Mouse (Mus musculus) thymus, adult 2 months (tissue): Measurements from ENCODE around the gene Prmt3. TPM values are rescaled to one million over a fixed set of nuclear protein-coding genes. Genes with fewer than 3 reads are reported as not detected.

ENCODE experiments used
- DNase-seq: peaks from one replicate; pipeline ENCODE4 v3.0.0; 2021
- H3K27ac ChIP-seq: fragments of 200-500 bp; 2 replicates; pipeline ENCODE4 v1.5.1; 2012; ENCODE audit warnings: low read length, control low read depth; ENCODE audit not compliant: control insufficient read depth, insufficient read depth
- H3K27me3 ChIP-seq: fragments of 200-500 bp; 2 replicates; pipeline ENCODE4 v1.6.1; 2012; ENCODE audit warnings: mild to moderate bottlenecking, low read length, moderate library complexity, mixed read lengths; ENCODE audit not compliant: control insufficient read depth, insufficient read depth
- H3K36me3 ChIP-seq: fragments of 200-500 bp; 2 replicates; pipeline ENCODE4 v1.6.1; 2012; ENCODE audit warnings: mild to moderate bottlenecking, low read length, moderate library complexity; ENCODE audit not compliant: control insufficient read depth, insufficient read depth
- H3K4me1 ChIP-seq: fragments of 200-500 bp; replicated peaks from 2 replicates; pipeline ENCODE4 v1.6.1; 2012; ENCODE audit warnings: low read length; ENCODE audit not compliant: control insufficient read depth, insufficient read depth
- H3K4me3 ChIP-seq: fragments of 200-500 bp; 2 replicates; pipeline ENCODE4 v1.5.1; 2012; ENCODE audit warnings: mild to moderate bottlenecking, low read length, control low read depth, moderate library complexity; ENCODE audit not compliant: control insufficient read depth, insufficient read depth
- CTCF ChIP-seq: fragments of 200-500 bp; IDR thresholded peaks from 2 replicates; pipeline ENCODE4 v1.5.1; 2012; ENCODE audit warnings: mild to moderate bottlenecking, control low read depth, low read length, moderate library complexity, borderline replicate concordance; ENCODE audit not compliant: control insufficient read depth, poor library complexity, insufficient read depth; ENCODE audit errors: extremely low read depth
- POLR2A ChIP-seq: fragments of 200-500 bp; IDR thresholded peaks from 2 replicates; pipeline ENCODE4 v1.6.1; 2012; ENCODE audit warnings: mild to moderate bottlenecking, low read length, control low read depth, moderate library complexity; ENCODE audit not compliant: control insufficient read depth, poor library complexity, insufficient read depth; ENCODE audit errors: extremely low read depth
- WGBS: fragments of 180-500 bp; shearing (Covaris S2); methylation state at CpG from one replicate; pipeline ENCODE4 v1.1.7; 2018; 5-methylcytosine and 5-hydroxymethylcytosine counted together
- polyA plus RNA-seq: library from polyadenylated mRNA; depleted of rRNA; stranded (reverse); fragments of >200 nt; gene quantifications from 2 replicates; pipeline ENCODE4 v1.2.3, GENCODE M21; 2012; rRNA removed

Gene Prmt3
- polyA plus RNA-seq, result 35.0 and 62.8 TPM in 2 replicates

DNA sequence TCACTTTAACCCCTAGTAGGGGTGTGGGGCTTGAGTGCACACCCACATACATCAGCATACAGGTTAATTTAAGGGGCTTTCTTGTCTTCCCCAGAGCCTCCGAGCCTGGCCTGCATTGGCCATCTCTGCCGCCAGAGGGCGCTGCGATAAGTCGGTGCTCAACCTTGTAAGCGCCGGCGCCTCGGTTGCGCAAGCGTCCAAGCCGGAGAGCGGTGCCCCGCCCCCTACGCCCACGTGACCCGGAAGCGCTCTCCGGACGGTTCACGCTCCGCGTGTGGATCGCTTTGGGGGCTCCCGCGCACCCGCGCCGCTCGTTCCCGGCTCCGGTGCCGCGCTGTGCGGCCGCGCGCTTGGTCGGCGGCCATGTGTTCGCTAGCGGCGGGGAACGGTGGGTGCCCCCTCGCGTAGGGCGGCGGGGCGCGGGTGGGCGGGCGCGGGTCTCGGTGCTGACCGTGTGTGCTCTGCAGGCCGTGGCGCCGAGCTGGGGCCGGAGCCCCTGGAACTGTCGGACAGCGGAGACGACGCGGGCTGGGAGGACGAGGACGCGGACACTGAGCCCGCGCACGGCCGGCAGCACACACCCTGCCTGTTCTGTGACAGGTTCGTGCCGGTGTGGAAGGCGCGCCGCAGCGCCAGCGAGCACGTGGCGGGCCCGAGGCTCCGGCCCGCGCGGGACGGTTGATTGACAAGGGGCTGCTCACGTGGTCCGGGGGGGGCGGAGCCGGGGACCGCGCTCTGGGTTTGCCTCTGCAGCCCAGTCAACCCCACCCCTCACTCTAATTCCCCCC, at the start of gene Prmt3:
TSS of gene Prmt3 (plus strand) at position 233 of the 788 bp plus-strand sequence.
- Histone ChIP-seq H3K4me3 (peak within 1 kb of the TSS; percentile 69), H3K27ac (no peak within 1 kb of the TSS), H3K4me1 (peaks cover 5% of the 10 kb centered on the region), H3K36me3 (peaks cover under 1% of the 10 kb centered on the region; the same call in 1 of the 2 replicates), H3K27me3 (no peaks in the 10 kb centered on the region)
- TF ChIP-seq CTCF, result peak; percentile 98
- no peak for TF ChIP-seq POLR2A
- under 1% methylated on average over 82 of the region's 92 CpGs for WGBS
- peak; percentile 99 for DNase-seq

DNA sequence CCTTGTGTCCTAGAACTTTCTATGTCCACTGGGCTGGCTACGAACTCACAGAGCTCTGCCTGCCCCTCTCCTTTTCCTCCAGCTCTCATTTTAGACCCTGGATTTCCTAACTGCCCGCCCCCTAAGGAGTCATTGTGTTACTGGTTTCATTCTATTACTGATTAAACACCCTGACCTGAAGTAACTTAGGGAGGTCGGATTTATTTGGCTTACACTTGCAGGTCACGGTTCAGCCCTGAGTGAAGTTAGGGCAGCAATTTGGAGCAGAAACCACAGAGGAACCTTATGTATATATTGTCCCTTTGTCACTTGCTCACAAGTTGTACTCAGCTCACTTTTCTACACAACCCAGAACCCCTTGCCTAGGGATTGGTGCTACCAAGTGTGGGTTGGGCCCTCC, 43.8 kb upstream of the Prmt3 start:
- no peak for TF ChIP-seq POLR2A
- DNase-seq, result no peak
- no peaks in the 10 kb centered on the region for H3K27me3 ChIP-seq
- no peak overlapping the region for H3K4me3 ChIP-seq
- no peaks in the 10 kb centered on the region for H3K4me1 ChIP-seq
- H3K36me3 ChIP-seq, result no peaks in the 10 kb centered on the region
- no peak overlapping the region for H3K27ac ChIP-seq
- WGBS, result 87% methylated on average over 4 of the region's 4 CpGs

DNA sequence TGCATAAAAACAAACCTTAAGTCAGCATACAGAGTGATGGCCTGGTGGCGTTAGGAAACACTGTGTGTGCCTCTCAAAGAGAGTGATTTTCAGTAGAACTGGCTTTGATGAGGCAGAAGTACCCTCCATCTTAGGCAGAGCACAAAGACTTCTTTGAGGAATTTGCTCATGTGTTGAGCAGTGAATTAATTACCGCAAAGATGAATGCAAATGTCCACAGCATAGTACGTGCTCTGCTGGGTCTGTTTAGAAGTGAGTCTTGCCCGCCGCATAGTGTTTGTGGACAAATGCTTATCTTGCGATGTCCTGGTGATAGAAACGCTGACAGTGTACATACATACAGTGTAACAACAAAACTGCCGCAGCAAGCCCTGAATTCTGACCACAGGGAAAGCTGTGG, 38.7 kb upstream of the Prmt3 start:
- no peaks in the 10 kb centered on the region for H3K27me3 ChIP-seq
- H3K36me3 ChIP-seq, result no peaks in the 10 kb centered on the region
- TF ChIP-seq CTCF (no peak), POLR2A (no peak)
- H3K4me1 ChIP-seq, result peaks cover 6% of the 10 kb centered on the region; the same call in 1 of the 2 replicates
- no peak overlapping the region for H3K4me3 ChIP-seq
- DNase-seq, result no peak
- WGBS, result 93% methylated on average over 8 of the region's 8 CpGs
- H3K27ac ChIP-seq, result no peak overlapping the region

DNA sequence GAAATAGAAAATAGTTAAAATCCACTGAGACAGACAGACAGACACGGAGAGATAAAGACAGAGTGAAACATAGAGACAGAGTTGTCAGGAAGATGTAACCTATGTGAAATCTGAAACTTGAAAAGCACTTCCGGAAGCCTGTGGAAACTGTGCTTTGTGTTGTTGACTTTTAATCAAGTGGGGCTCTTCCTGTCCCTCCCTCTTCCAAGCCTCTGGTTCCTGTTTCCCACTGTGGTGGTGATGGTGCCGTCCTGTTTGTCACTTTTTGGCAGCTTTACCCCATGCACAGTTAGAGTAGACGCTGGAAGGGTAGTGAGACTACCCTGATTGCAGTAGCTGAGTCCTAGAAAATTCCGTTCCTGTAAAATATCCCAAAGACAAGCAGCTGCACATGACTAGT, 36.7 kb upstream of the Prmt3 start:
- H3K4me3 ChIP-seq, result no peak overlapping the region
- DNase-seq, result no peak
- H3K4me1 ChIP-seq, result peaks cover 6% of the 10 kb centered on the region; the same call in 1 of the 2 replicates
- no peaks in the 10 kb centered on the region for H3K27me3 ChIP-seq
- H3K36me3 ChIP-seq, result no peaks in the 10 kb centered on the region
- no peak for TF ChIP-seq POLR2A
- TF ChIP-seq CTCF, result no peak
- H3K27ac ChIP-seq, result no peak overlapping the region
- WGBS, result 11% methylated on average over 5 of the region's 5 CpGs

DNA sequence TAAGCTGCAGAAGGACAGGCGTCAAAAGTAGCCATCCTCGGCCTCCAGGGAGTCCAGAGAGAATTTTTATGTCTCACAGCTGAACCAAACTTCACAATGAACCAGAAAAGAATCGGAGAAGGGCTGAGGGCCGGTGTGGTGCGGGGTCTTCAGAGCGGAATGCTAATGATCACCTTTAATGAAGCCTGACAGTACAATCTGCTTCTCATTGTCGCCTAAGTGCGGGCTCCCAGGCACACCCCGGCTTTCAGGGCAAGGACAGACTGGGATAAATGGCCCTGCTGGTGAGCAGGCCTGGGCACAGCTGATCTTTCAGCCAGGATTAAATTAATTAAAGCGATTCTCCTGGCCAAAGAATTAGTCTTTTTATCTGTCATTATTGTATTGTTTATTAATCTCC, 36.2 kb upstream of the Prmt3 start:
- Histone ChIP-seq H3K4me3 (no peak overlapping the region), H3K4me1 (peaks cover 6% of the 10 kb centered on the region; the same call in 1 of the 2 replicates), H3K36me3 (no peaks in the 10 kb centered on the region), H3K27ac (no peak overlapping the region), H3K27me3 (no peaks in the 10 kb centered on the region)
- TF ChIP-seq POLR2A, result no peak
- TF ChIP-seq CTCF, result no peak
- WGBS, result 66% methylated on average over 10 of the region's 10 CpGs
- DNase-seq, result no peak

DNA sequence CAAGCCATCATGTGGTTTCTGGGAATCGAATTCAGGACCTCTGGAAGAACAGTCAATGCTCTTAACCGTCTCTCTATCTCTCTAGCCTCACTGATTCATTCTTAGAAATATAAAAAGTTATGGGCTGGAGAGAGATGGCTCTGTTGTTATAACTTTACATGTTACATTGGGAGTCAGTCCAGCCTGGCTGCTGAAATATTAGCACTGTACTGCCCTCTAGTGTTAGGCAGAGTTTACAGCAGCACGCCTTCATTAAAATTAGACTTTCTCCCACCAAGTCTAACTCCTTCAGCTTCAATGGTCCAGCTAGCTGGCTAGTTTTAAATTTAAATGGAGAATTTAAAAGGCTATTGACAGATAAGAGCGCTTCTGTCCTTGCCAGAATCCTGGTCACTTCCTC, 27.0 kb upstream of the Prmt3 start:
- Histone ChIP-seq H3K27ac (no peak overlapping the region), H3K4me1 (no peaks in the 10 kb centered on the region), H3K36me3 (no peaks in the 10 kb centered on the region), H3K27me3 (no peaks in the 10 kb centered on the region), H3K4me3 (no peak overlapping the region)
- no peak for TF ChIP-seq POLR2A
- TF ChIP-seq CTCF, result no peak
- peak; percentile 13 for DNase-seq
- 7% methylated on average over 4 of the region's 4 CpGs for WGBS
